Mouse (Mus musculus): ENCODE results near the gene Gm21964. TPM values are rescaled to one million over a fixed set of nuclear protein-coding genes. Genes with fewer than 3 reads are reported as not detected.

Gene Gm21964
- not detected for polyA plus RNA-seq (2014; fragmentation: Illumina TruSeq; extraction: RNeasy Lipid Tissue Mini Kit (QIAGEN cat#74804); ENCODE audit: low read depth, low replicate concordance)

GRCm38 (mm10) chr8:110100907-110101306 lies at the start of gene Gm21964:
Gene Gm21964, plus strand, starts transcription at chr8:110101207.

GRCm38 (mm10) chr8:110079282-110080221 lies 21.5 kb upstream of the Gm21964 start, which contains the start of gene Zfp612:
Gene Zfp612, plus strand, starts transcription at chr8:110079746.

GRCm38 (mm10) chr8:110102653-110103052 lies 1.6 kb downstream of the Gm21964 start, which contains the start of gene Gm17720:
Gene Gm17720, minus strand, starts transcription at chr8:110102753.

Other genes with a start within 250 kb of the Gm21964 start
- 3.1 TPM for gene Phlpp2, start 232.7 kb upstream of the Gm21964 start, polyA plus RNA-seq (2014; fragmentation: Illumina TruSeq; extraction: RNeasy Lipid Tissue Mini Kit (QIAGEN cat#74804); ENCODE audit: low read depth, low replicate concordance)
- not detected for gene Marveld3, start 139.0 kb upstream of the Gm21964 start, polyA plus RNA-seq (2014; fragmentation: Illumina TruSeq; extraction: RNeasy Lipid Tissue Mini Kit (QIAGEN cat#74804); ENCODE audit: low read depth, low replicate concordance)
- gene Tat, start 110.8 kb upstream of the Gm21964 start, polyA plus RNA-seq (2014; fragmentation: Illumina TruSeq; extraction: RNeasy Lipid Tissue Mini Kit (QIAGEN cat#74804); ENCODE audit: low read depth, low replicate concordance) = 2.2 TPM
- 5.2 TPM for gene Chst4, start 61.5 kb upstream of the Gm21964 start, polyA plus RNA-seq (2014; fragmentation: Illumina TruSeq; extraction: RNeasy Lipid Tissue Mini Kit (QIAGEN cat#74804); ENCODE audit: low read depth, low replicate concordance)
- 13.6 TPM for gene Zfp612, start 21.5 kb upstream of the Gm21964 start, polyA plus RNA-seq (2014; fragmentation: Illumina TruSeq; extraction: RNeasy Lipid Tissue Mini Kit (QIAGEN cat#74804); ENCODE audit: low read depth, low replicate concordance)
- gene Gm17720, start 1.5 kb downstream of the Gm21964 start, polyA plus RNA-seq (2014; fragmentation: Illumina TruSeq; extraction: RNeasy Lipid Tissue Mini Kit (QIAGEN cat#74804); ENCODE audit: low read depth, low replicate concordance) = not detected
- gene Calb2, start 67.0 kb downstream of the Gm21964 start, polyA plus RNA-seq (2014; fragmentation: Illumina TruSeq; extraction: RNeasy Lipid Tissue Mini Kit (QIAGEN cat#74804); ENCODE audit: low read depth, low replicate concordance) = not detected
- gene Cmtr2, start 114.5 kb downstream of the Gm21964 start, polyA plus RNA-seq (2014; fragmentation: Illumina TruSeq; extraction: RNeasy Lipid Tissue Mini Kit (QIAGEN cat#74804); ENCODE audit: low read depth, low replicate concordance) = 2.6 TPM
- 0.08 TPM for gene Hydin, start 165.8 kb downstream of the Gm21964 start, polyA plus RNA-seq (2014; fragmentation: Illumina TruSeq; extraction: RNeasy Lipid Tissue Mini Kit (QIAGEN cat#74804); ENCODE audit: low read depth, low replicate concordance)